Mouse (Mus musculus): ENCODE data around the gene Ugt3a2. TPM values are rescaled to one million over a fixed set of nuclear protein-coding genes. Genes with fewer than 3 reads are reported as not detected.

The Ugt3a2 gene
- polyA plus RNA-seq (2017; shearing (Covaris generic)), result not detected

GRCm38 (mm10) chr15:9335341-9335740 lies at the start of gene Ugt3a2:
Gene Ugt3a2 (plus strand): TSS chr15:9335550.

Other genes starting within 250 kb of the Ugt3a2 start
- 1 to 10 TPM; 1.9 to 3.5 TPM for gene Lmbrd2, start 195.0 kb upstream of the Ugt3a2 start, polyA plus RNA-seq (2017; shearing (Covaris generic))
- gene Skp2, start 180.1 kb upstream of the Ugt3a2 start, polyA plus RNA-seq (2017; shearing (Covaris generic)), result 1 to 10 TPM; 3.7 to 5.7 TPM
- gene Ugt3a1, start 58.7 kb upstream of the Ugt3a2 start, polyA plus RNA-seq (2017; shearing (Covaris generic)), result under 1 TPM in 1 of 2 experiments, not detected in 1; 0.74 TPM
- 1 to 10 TPM; 1.8 to 3.8 TPM for gene Capsl, start 100.5 kb downstream of the Ugt3a2 start, polyA plus RNA-seq (2017; shearing (Covaris generic))
- gene Il7r, start 194.6 kb downstream of the Ugt3a2 start, polyA plus RNA-seq (2017; shearing (Covaris generic)), result 100 to 1,000 TPM; 129 to 257 TPM

Measured in activated CD4-positive, CD25-positive, alpha-beta regulatory T cell (primary cell).